Comparison of ENCODE assay signal across 16 mouse cellular contexts in genomic region chrX:134350205-134350604, GRCm38 (mm10).
"Had no signal": no experiment of that assay in that cellular context is flagged by ENCODE, and none has a peak within 500 bp of the region (broad histone marks: within the 10 kb centered on the region; RNA-seq: fewer than 3 reads in every experiment).

No protein-coding gene starts in this region.

- H3K27me3 ChIP-seq: neural tube, embryonic 13.5 days; neural tube, embryonic 15.5 days; stomach, embryonic 15.5 days had no signal

- H3K4me3 ChIP-seq: neural tube, embryonic 13.5 days; neural tube, embryonic 15.5 days; stomach, embryonic 15.5 days had no signal

- H3K4me1 ChIP-seq: neural tube, embryonic 13.5 days; neural tube, embryonic 15.5 days; stomach, embryonic 15.5 days had no signal

- DNase-seq: retina, postnatal 1 day; right cerebral cortex, adult 18-20 months; right cerebral cortex, postnatal 14 days; right cerebral cortex, postnatal 25 days; right cerebral cortex, postnatal 4 days; spleen, adult 18-20 months; thymus, adult 18-20 months; thymus, adult 2 months; thymus, postnatal 14 days; thymus, postnatal 25 days; thymus, postnatal 36 days; thymus, postnatal 4 days had no signal

- H3K27ac ChIP-seq: neural tube, embryonic 13.5 days; neural tube, embryonic 15.5 days; stomach, embryonic 15.5 days; stomach, postnatal 0 days had no signal

- H3K9ac ChIP-seq: neural tube, embryonic 13.5 days; neural tube, embryonic 15.5 days; stomach, embryonic 15.5 days had no signal

- H3K9me3 ChIP-seq: neural tube, embryonic 13.5 days; neural tube, embryonic 15.5 days; stomach, embryonic 15.5 days had no signal

- H3K36me3 ChIP-seq: neural tube, embryonic 13.5 days; neural tube, embryonic 15.5 days; stomach, embryonic 15.5 days had no signal

- H3K4me2 ChIP-seq: neural tube, embryonic 13.5 days; neural tube, embryonic 15.5 days; stomach, embryonic 15.5 days had no signal
